Comparison of ENCODE assay signal across 8 mouse cellular contexts in genomic region chr2:13544193-13544824, GRCm38 (mm10). TPM values are rescaled to one million over a fixed set of nuclear protein-coding genes. Genes with fewer than 3 reads are reported as not detected.
A peak's percentile ranks its signal among the peaks of the same experiment; 100 is the strongest.
DNase-seq lines count a peak whose midpoint lies in the region; ATAC-seq and TF ChIP-seq lines count a peak whose summit lies in the region.

TSS of gene Trdmt1 (minus strand) at chr2:13544668.

- peak within 1 kb of the TSS; percentile 61 for H3K4me2 ChIP-seq in embryonic facial prominence, embryonic 12.5 days (replicated peaks)
- peak within 1 kb of the TSS; percentile 52 for H3K4me2 ChIP-seq in limb, embryonic 11.5 days (ENCODE audit: low read depth, severe bottlenecking)
- H3K4me2 ChIP-seq in midbrain, embryonic 13.5 days (replicated peaks): peak within 1 kb of the TSS; percentile 61

- ATAC-seq in embryonic facial prominence, embryonic 12.5 days (ENCODE audit: insufficient number of reproducible peaks, insufficient read depth, low FRiP score, low TSS enrichment): peak; percentile 100
- peak; percentile 99 for ATAC-seq in limb, embryonic 11.5 days (ENCODE audit: insufficient number of reproducible peaks, low FRiP score, low TSS enrichment, low read depth)
- ATAC-seq in midbrain, embryonic 13.5 days: peak; percentile 99

- peak within 1 kb of the TSS; percentile 97 for H3K27ac ChIP-seq in embryonic facial prominence, embryonic 12.5 days
- H3K27ac ChIP-seq in limb, embryonic 11.5 days (replicated peaks; ENCODE audit: low read depth, low read length): peak within 1 kb of the TSS; percentile 72
- H3K27ac ChIP-seq in midbrain, embryonic 13.5 days: peak within 1 kb of the TSS; percentile 90
- peak within 1 kb of the TSS; percentile 78 for H3K27ac ChIP-seq in small intestine, adult 2 months (ENCODE audit: insufficient read depth, low read depth, low read length)

- no peaks in the 10 kb centered on the region for H3K36me3 ChIP-seq in embryonic facial prominence, embryonic 12.5 days
- H3K36me3 ChIP-seq in limb, embryonic 11.5 days (ENCODE audit: control insufficient read depth, insufficient read depth, low read length): no peaks in the 10 kb centered on the region
- no peaks in the 10 kb centered on the region for H3K36me3 ChIP-seq in midbrain, embryonic 13.5 days
- H3K36me3 ChIP-seq in small intestine, adult 2 months (ENCODE audit: control insufficient read depth, insufficient read depth, low read length): no peaks in the 10 kb centered on the region

- under 1% methylated on average over 39 of the region's 39 CpGs for WGBS in embryonic facial prominence, embryonic 12.5 days
- under 1% methylated on average over 37 of the region's 39 CpGs for WGBS in limb, embryonic 11.5 days
- under 1% methylated on average over 39 of the region's 39 CpGs for WGBS in midbrain, embryonic 13.5 days
- under 1% methylated on average over 39 of the region's 39 CpGs for WGBS in small intestine, adult 2 months

- H3K27me3 ChIP-seq in embryonic facial prominence, embryonic 12.5 days: no peaks in the 10 kb centered on the region
- H3K27me3 ChIP-seq in limb, embryonic 11.5 days (ENCODE audit: control insufficient read depth, insufficient read depth, low read length): no peaks in the 10 kb centered on the region
- H3K27me3 ChIP-seq in midbrain, embryonic 13.5 days: no peaks in the 10 kb centered on the region
- no peaks in the 10 kb centered on the region for H3K27me3 ChIP-seq in small intestine, adult 2 months (ENCODE audit: control insufficient read depth, insufficient read depth, low read length)

- TF ChIP-seq POLR2A in small intestine, adult 2 months (IDR thresholded peaks at IDR 0.05; ENCODE audit: low read depth, low read length): no peak

- H3K4me3 ChIP-seq in embryonic facial prominence, embryonic 12.5 days: peak within 1 kb of the TSS; percentile 60
- H3K4me3 ChIP-seq in limb, embryonic 11.5 days (ENCODE audit: low read depth, low read length): peak within 1 kb of the TSS; percentile 32
- H3K4me3 ChIP-seq in midbrain, embryonic 13.5 days (replicated peaks): peak within 1 kb of the TSS; percentile 55
- peak within 1 kb of the TSS; percentile 88 for H3K4me3 ChIP-seq in small intestine, adult 2 months (ENCODE audit: low read depth, low read length)

- H3K9me3 ChIP-seq in embryonic facial prominence, embryonic 12.5 days: no peaks in the 10 kb centered on the region
- no peaks in the 10 kb centered on the region for H3K9me3 ChIP-seq in limb, embryonic 11.5 days (ENCODE audit: control insufficient read depth, low read length)
- no peaks in the 10 kb centered on the region for H3K9me3 ChIP-seq in midbrain, embryonic 13.5 days

- TF ChIP-seq CTCF in small intestine, adult 2 months (IDR thresholded peaks at IDR 0.05; ENCODE audit: extremely low read depth, insufficient read length, insufficient replicate concordance, low read depth, low read length): no peak

- H3K4me1 ChIP-seq in embryonic facial prominence, embryonic 12.5 days: 0 out of 2 replicates have a peak, but pooled peaks cover 8% of the 10 kb centered on the region
- no peaks in the 10 kb centered on the region; the same call in 1 of the 2 replicates for H3K4me1 ChIP-seq in limb, embryonic 11.5 days (ENCODE audit: control insufficient read depth, insufficient read depth, low read length)
- H3K4me1 ChIP-seq in midbrain, embryonic 13.5 days (replicated peaks): peaks cover 13% of the 10 kb centered on the region
- peaks cover 2% of the 10 kb centered on the region; the same call in 1 of the 2 replicates for H3K4me1 ChIP-seq in small intestine, adult 2 months (ENCODE audit: control insufficient read depth, insufficient read depth, insufficient read length, low read length)

- peak within 1 kb of the TSS; percentile 81 for H3K9ac ChIP-seq in embryonic facial prominence, embryonic 12.5 days
- H3K9ac ChIP-seq in limb, embryonic 11.5 days (ENCODE audit: low read length): peak within 1 kb of the TSS; percentile 60
- peak within 1 kb of the TSS; percentile 74 for H3K9ac ChIP-seq in midbrain, embryonic 13.5 days (replicated peaks)

- DNase-seq in 3T3-L1 (ENCODE audit: low read depth, low spot score): peak; percentile 92
- DNase-seq in adrenal gland, postnatal 36 days: peak; percentile 88 to 91
- peak; percentile 91 for DNase-seq in heart, adult 18-20 months
- peak; percentile 86 for DNase-seq in kidney, adult 18-20 months
- peak; percentile 89 for DNase-seq in limb, embryonic 11.5 days (ENCODE audit: low spot score)

RNA-seq across cellular contexts. Expression of gene Trdmt1, which starts in this region (rescaled TPM):
- 1 to 10 TPM; 3.7 to 7.9 TPM for total RNA-seq in adrenal gland, postnatal 36 days (2021)
- 7.3 and 8.4 TPM in 2 replicates for polyA plus RNA-seq in embryonic facial prominence, embryonic 12.5 days (2016; fragmentation: Nextera tagmentation; extraction: Ambion mirVana)
- total RNA-seq in heart, adult 18-20 months (2021): 1 to 10 TPM; 5.2 to 6.7 TPM
- 9.3 TPM in 2 replicates for polyA plus RNA-seq in limb, embryonic 11.5 days (2014; fragmentation: Nextera tagmentation; extraction: Ambion mirVana)
- 7.1 and 8.0 TPM in 2 replicates for polyA plus RNA-seq in midbrain, embryonic 13.5 days (2015; fragmentation: Nextera tagmentation; extraction: Ambion mirVana)
- polyA plus RNA-seq in small intestine, adult 2 months (2012; rRNA removed): 0.15 and 0.39 TPM in 2 replicates

Comparison
In these comparisons a context has a peak if more than half of its experiments do, and no peak if none do; other contexts are left out.
1. Peak in every context shown above with its lines: DNase-seq, ATAC-seq, H3K4me3 ChIP-seq and H3K27ac ChIP-seq.
2. H3K4me3 ChIP-seq: peak in every context shown above with its lines; median percentile 88 in small intestine, adult 2 months; 60 in embryonic facial prominence, embryonic 12.5 days; 55 in midbrain, embryonic 13.5 days; 32 in limb, embryonic 11.5 days.